Mouse (Mus musculus) olfactory bulb, adult 2 months (tissue): ENCODE results near the gene Klhl2. TPM values are rescaled to one million over a fixed set of nuclear protein-coding genes. Genes with fewer than 3 reads are reported as not detected.

Source experiments
- H3K27ac ChIP-seq: fragments of 200-500 bp; 2 replicates; pipeline ENCODE4 v1.5.1; 2012; ENCODE audit warnings: low read depth, low read length; ENCODE audit not compliant: insufficient read depth
- H3K4me1 ChIP-seq: fragments of 200-500 bp; 2 replicates; pipeline ENCODE4 v1.6.1; 2012; ENCODE audit warnings: low read length; ENCODE audit not compliant: control insufficient read depth, insufficient read depth
- H3K4me3 ChIP-seq: fragments of 200-500 bp; 2 replicates; pipeline ENCODE4 v1.5.1; 2012; ENCODE audit warnings: mild to moderate bottlenecking, low read depth, low read length, moderate library complexity; ENCODE audit not compliant: insufficient read depth
- CTCF ChIP-seq: fragments of 200-500 bp; IDR thresholded peaks from 2 replicates; pipeline ENCODE4 v1.5.1; 2012; ENCODE audit warnings: low read depth, mild to moderate bottlenecking, low read length, moderate library complexity; ENCODE audit not compliant: insufficient read depth
- POLR2A ChIP-seq: fragments of 200-500 bp; IDR thresholded peaks from 2 replicates; pipeline ENCODE4 v1.6.1; 2012; ENCODE audit warnings: mild to moderate bottlenecking, low read depth, low read length, moderate library complexity; ENCODE audit not compliant: insufficient read depth
- WGBS: fragments of 180-500 bp; shearing (Covaris S2); methylation state at CpG from one replicate; pipeline ENCODE4 v1.1.7; 2018; 5-methylcytosine and 5-hydroxymethylcytosine counted together
- polyA plus RNA-seq: library from polyadenylated mRNA; stranded (reverse); fragments of >200 nt; gene quantifications from 2 replicates; pipeline ENCODE4 v1.2.4, GENCODE M21; 2012; ENCODE audit warnings: low replicate concordance; ENCODE audit not compliant: missing spikeins, insufficient read depth, insufficient read length

Gene Klhl2
- polyA plus RNA-seq, 1 experiment = not detected

DNA sequence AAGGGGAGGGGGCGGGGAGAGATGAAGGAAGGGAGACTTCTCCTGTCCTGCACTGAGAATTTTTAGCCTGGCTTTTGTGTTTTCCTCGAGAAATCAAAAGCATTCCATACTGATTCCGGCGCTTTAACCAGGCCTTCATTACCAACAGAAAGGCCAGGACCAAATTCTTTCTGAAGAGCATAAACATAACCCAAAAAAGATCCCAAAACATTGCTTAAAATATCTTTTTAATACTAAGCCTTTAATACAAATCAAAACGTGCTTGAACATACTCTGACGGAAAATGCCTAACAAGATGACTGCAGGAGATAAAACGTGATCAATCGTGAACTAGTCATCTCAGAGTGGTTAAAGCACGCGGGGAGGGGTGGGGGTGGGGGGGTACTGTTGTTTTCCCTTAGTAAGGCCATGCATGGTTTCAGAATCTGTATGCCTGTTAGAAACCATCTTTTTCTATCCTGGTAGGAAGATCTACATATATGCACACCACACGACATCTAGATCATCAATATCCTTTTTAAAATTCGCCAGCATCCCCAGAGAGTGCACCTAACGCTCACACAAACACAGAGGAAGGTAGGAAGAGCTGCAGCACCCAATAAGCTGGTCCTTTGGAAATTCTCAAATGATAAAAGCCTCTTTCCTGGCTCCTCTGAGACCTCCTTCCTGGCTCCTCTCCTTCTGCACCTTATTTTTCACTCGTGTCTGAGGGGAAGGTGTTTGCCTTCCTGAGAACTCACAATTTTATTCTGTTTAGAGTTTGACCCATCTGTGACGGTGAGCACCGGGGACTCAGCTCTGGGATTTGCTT is 158.0 kb downstream of the Klhl2 start:
- TF ChIP-seq POLR2A = no peak
- TF ChIP-seq CTCF = no peak
- WGBS = 6% methylated on average over 16 of the region's 16 CpGs
- Histone ChIP-seq H3K27ac (peak overlapping the region; percentile 98), H3K4me3 (peak overlapping the region; percentile 97), H3K4me1 (peaks cover 3% of the 10 kb centered on the region; the same call in 1 of the 2 replicates)

GRCm38 (mm10) chr8:64690845-64691244 is 159.0 kb downstream of the Klhl2 start:
- peak overlapping the region; percentile 13 for H3K4me3 ChIP-seq
- WGBS = 17% methylated on average over 6 of the region's 6 CpGs
- H3K27ac ChIP-seq = no peak overlapping the region
- TF ChIP-seq CTCF (no peak), POLR2A (no peak)
- H3K4me1 ChIP-seq = peaks cover 3% of the 10 kb centered on the region; the same call in 1 of the 2 replicates

GRCm38 (mm10) chr8:64690306-64690705 is 159.5 kb downstream of the Klhl2 start:
- H3K4me3 ChIP-seq = no peak overlapping the region
- H3K4me1 ChIP-seq = peaks cover 3% of the 10 kb centered on the region; the same call in 1 of the 2 replicates
- H3K27ac ChIP-seq = no peak overlapping the region
- 43% methylated on average over 6 of the region's 6 CpGs for WGBS
- no peak for TF ChIP-seq POLR2A
- TF ChIP-seq CTCF = no peak

Other genes with a start within 250 kb of the Klhl2 start
- 578 and 655 TPM in 2 replicates for gene Cpe, start 157.0 kb downstream of the Klhl2 start, polyA plus RNA-seq
- gene Msmo1, start 116.2 kb downstream of the Klhl2 start, polyA plus RNA-seq = not detected in 2 replicates
- gene Tmem192, start 97.2 kb upstream of the Klhl2 start, polyA plus RNA-seq = not detected in 2 replicates
- not detected in 2 replicates for gene Trim75, start 137.8 kb upstream of the Klhl2 start, polyA plus RNA-seq
- gene Trim61, start 168.5 kb upstream of the Klhl2 start, polyA plus RNA-seq = not detected in 2 replicates
- gene Trim60, start 168.6 kb upstream of the Klhl2 start, polyA plus RNA-seq = not detected in 2 replicates
- not detected in 2 replicates for gene Apela, start 187.3 kb upstream of the Klhl2 start, polyA plus RNA-seq
- not detected in 2 replicates for gene Gm10663, start 225.0 kb upstream of the Klhl2 start, polyA plus RNA-seq